ENCODE assay signal across 9 mouse cellular contexts in the genomic region with DNA sequence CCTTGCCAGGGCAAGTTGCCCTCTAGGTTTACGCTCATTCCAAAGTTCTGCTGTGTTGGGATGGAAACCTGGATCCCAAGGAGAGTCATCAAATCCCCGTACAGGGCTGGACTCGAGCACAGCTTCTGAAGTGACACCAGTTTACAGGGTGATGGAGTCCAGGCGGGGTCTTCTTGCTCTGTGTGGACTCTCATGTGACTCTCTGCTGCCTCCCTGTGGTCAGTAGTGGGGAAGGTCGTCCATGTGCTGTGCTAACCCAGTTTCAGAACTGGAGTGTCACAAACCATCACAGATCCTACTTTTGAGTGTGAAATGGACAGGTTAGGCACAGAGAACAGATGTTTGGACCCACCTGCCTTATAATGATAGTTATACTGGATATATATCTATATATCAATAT. TPM values are rescaled to one million over a fixed set of nuclear protein-coding genes. Genes with fewer than 3 reads are reported as not detected.
DNase-seq lines count a peak whose midpoint lies in the region; ATAC-seq lines count a peak whose summit lies in the region.
"Had no signal": no experiment of that assay in that cellular context is flagged by ENCODE, and none has a peak within 500 bp of the region (broad histone marks: within the 10 kb centered on the region; RNA-seq: fewer than 3 reads in every experiment).

No protein-coding gene starts in this region.

- ATAC-seq in megakaryocyte-erythroid progenitor cell, adult 5-6 weeks (replicated peaks; ENCODE audit: low FRiP score, low TSS enrichment, poor library complexity, severe bottlenecking): peak; percentile 93
- ATAC-seq in monocyte, adult 5-6 weeks (replicated peaks; ENCODE audit: insufficient number of reproducible peaks, low FRiP score, low TSS enrichment, poor library complexity, severe bottlenecking): no peak

- peak; percentile 95 for DNase-seq in ZHBTc4 (ENCODE audit: low read depth, low spot score)
- peak; percentile 90 to 92 for DNase-seq in cerebellum, postnatal 10 days
- DNase-seq in gastrocnemius, adult 18-20 months (ENCODE audit: low spot score): peak; percentile 71
- peak; percentile 81 for DNase-seq in hindlimb bud, embryonic 11.5 days (ENCODE audit: extremely low spot score, low read depth, low spot score)
- peak; percentile 32 for DNase-seq in left cerebral cortex, adult 11 months (ENCODE audit: low spot score)
- DNase-seq in right cerebral cortex, postnatal 36 days (ENCODE audit: low spot score in 2 of 2): peak; percentile 43 to 44

RNA-seq across cellular contexts. Expression of a gene that starts 35.2 kb away (rescaled TPM):
- total RNA-seq in gastrocnemius, adult 18-20 months (2021): not detected
- not detected in 2 replicates for total RNA-seq in megakaryocyte-erythroid progenitor cell, adult 5-6 weeks (2014; fragmentation: Nextera tagmentation)
- total RNA-seq in megakaryocyte-erythroid progenitor cell, adult 5-6 weeks (2017): not detected in 2 replicates
- total RNA-seq in monocyte, adult 5-6 weeks (2017): not detected in 3 replicates
- total RNA-seq: neutrophil, adult 5-6 weeks had no signal

Comparison
In these comparisons a context has a peak if more than half of its experiments do, and no peak if none do; other contexts are left out.
1. DNase-seq: peak in every context shown above with its lines; median percentile 95 in ZHBTc4; 91 in cerebellum, postnatal 10 days; 81 in hindlimb bud, embryonic 11.5 days; 71 in gastrocnemius, adult 18-20 months; 44 in right cerebral cortex, postnatal 36 days; 32 in left cerebral cortex, adult 11 months.